Mouse (Mus musculus): ENCODE measurements around the gene Taf1d. TPM values are rescaled to one million over a fixed set of nuclear protein-coding genes. Genes with fewer than 3 reads are reported as not detected.

The Taf1d gene
- polyA plus RNA-seq (2012; fragmentation: generic; extraction: Trizol): 26.6 TPM

DNA sequence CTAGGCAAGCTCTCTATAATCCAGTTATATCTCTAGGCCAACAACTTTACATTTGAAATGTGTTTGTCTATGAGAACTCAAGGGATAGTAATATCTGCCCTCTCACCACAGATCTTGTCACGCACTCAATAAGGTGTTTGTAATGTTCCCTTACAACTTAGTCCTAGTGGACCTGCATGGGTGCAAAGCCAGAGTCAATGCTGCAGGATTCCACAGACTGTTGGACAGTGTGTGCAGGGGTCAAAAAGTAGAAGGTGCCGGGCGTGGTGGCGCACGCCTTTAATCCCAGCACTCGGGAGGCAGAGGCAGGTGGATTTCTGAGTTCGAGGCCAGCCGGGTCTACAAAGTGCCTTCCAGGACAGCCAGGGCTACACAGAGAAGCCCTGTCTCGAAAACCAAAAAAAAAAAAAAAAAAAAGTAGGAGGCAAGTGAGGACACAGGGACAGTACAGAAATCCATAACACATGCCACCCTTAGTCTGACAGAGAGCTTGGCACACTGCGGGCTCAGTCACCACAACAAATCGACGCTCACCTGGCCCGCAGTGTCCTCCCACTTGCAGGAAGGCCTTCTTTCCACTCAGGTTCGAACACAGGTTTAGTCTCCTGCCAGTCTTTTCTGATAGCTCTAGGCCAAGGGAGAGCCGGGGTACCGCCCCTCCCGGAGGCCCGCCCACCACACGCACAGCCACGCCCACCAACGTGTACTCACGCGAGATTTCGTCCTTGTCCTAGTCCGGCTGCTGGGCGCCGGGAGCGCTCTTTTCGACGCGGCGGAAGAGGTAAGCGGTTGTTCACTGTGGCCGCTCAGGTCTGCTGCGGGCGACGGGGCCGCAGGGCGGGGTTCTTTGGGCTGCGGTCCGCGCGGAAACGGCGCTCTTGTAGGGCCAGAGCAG lies at the start of gene Taf1d:
Gene Taf1d, plus strand, starts transcription at position 712 of the 895 bp plus-strand sequence.
- H3K79me2 ChIP-seq (ENCODE audit: control insufficient read depth, insufficient read depth): peaks cover 49% of the 10 kb centered on the region
- peak within 1 kb of the TSS; percentile 72 for H3K4me3 ChIP-seq
- TF ChIP-seq MYOD1 (IDR thresholded peaks at IDR 0.05; ENCODE audit: control insufficient read depth in 1 of 3, insufficient read length in 2 of 3, low read depth in 2 of 3) (no peak), TCF12 (IDR thresholded peaks at IDR 0.05; ENCODE audit: insufficient read depth, poor library complexity, severe bottlenecking) (no peak), REST (IDR thresholded peaks at IDR 0.05; ENCODE audit: insufficient read depth, insufficient read length) (no peak), POLR2AphosphoS2 (IDR thresholded peaks at IDR 0.05; ENCODE audit: insufficient read length, low read depth) (peak; percentile 93), MYOG (IDR thresholded peaks at IDR 0.05; ENCODE audit: control insufficient read depth in 1 of 3, insufficient read depth in 1 of 3, insufficient read length in 2 of 3, low read depth in 2 of 3) (peak in 1 of 3 experiments; percentile 19), SRF (IDR thresholded peaks at IDR 0.05; ENCODE audit: control insufficient read depth, insufficient read length, low read depth) (peak; percentile 30), E2F4 (IDR thresholded peaks at IDR 0.05; ENCODE audit: insufficient read depth) (no peak), POLR2A (IDR thresholded peaks at IDR 0.05; ENCODE audit: insufficient read length, low read depth) (peak; percentile 89)
- H3K4me2 ChIP-seq (ENCODE audit: low read depth): peak within 1 kb of the TSS; percentile 96
- H3K36me3 ChIP-seq (ENCODE audit: control insufficient read depth, insufficient read depth): peaks cover 33% of the 10 kb centered on the region
- H3K27me3 ChIP-seq (ENCODE audit: control insufficient read depth, insufficient read depth, insufficient read length): no peaks in the 10 kb centered on the region
- peak within 1 kb of the TSS; percentile 72 for H3ac ChIP-seq (ENCODE audit: control insufficient read depth, insufficient read length)

DNA sequence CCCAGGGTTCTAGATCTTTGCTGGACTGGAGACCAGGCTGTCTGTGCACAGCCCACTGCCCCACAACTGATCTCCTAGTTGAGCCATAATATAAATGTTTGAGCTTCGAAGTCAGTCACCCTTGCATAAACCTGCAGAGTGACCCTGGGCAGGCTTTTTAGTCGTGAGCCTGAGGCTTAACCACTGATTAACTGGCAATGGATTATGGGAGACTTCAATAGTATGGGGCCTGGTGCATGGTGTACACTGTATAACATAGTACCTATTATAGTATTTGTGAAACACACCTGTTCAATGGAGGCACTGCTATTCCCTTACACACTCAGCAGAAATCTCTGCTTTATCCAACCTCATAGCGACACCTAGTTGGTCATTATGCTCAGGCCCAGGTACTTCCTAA lies 49.8 kb upstream of the Taf1d start:
- H3ac ChIP-seq (ENCODE audit: control insufficient read depth, insufficient read length): no peak overlapping the region
- no peak overlapping the region for H3K4me2 ChIP-seq (ENCODE audit: low read depth)
- TF ChIP-seq CEBPB (IDR thresholded peaks at IDR 0.05; ENCODE audit: insufficient read depth, poor library complexity, severe bottlenecking) (no peak), E2F4 (IDR thresholded peaks at IDR 0.05; ENCODE audit: insufficient read depth) (no peak), TCF12 (IDR thresholded peaks at IDR 0.05; ENCODE audit: insufficient read depth, poor library complexity, severe bottlenecking) (no peak), MAX (IDR thresholded peaks at IDR 0.05; ENCODE audit: low read depth) (no peak), TCF3 (IDR thresholded peaks at IDR 0.05; ENCODE audit: insufficient read length, low read depth) (no peak), USF1 (IDR thresholded peaks at IDR 0.05; ENCODE audit: low read depth) (no peak), POLR2A (IDR thresholded peaks at IDR 0.05; ENCODE audit: insufficient read length, low read depth) (no peak), MYOG (IDR thresholded peaks at IDR 0.05; ENCODE audit: control insufficient read depth in 1 of 3, insufficient read depth in 1 of 3, insufficient read length in 2 of 3, low read depth in 2 of 3) (no peak), POLR2AphosphoS2 (IDR thresholded peaks at IDR 0.05; ENCODE audit: insufficient read length, low read depth) (no peak), MYOD1 (IDR thresholded peaks at IDR 0.05; ENCODE audit: control insufficient read depth in 1 of 3, insufficient read length in 2 of 3, low read depth in 2 of 3) (no peak), REST (IDR thresholded peaks at IDR 0.05; ENCODE audit: insufficient read depth, insufficient read length) (no peak), SRF (IDR thresholded peaks at IDR 0.05; ENCODE audit: control insufficient read depth, insufficient read length, low read depth) (no peak)
- no peaks in the 10 kb centered on the region for H3K79me2 ChIP-seq (ENCODE audit: control insufficient read depth, insufficient read depth)
- H3K4me3 ChIP-seq: no peak overlapping the region
- H3K36me3 ChIP-seq (ENCODE audit: control insufficient read depth, insufficient read depth): peaks cover 3% of the 10 kb centered on the region
- peaks cover 15% of the 10 kb centered on the region for H3K27me3 ChIP-seq (ENCODE audit: control insufficient read depth, insufficient read depth, insufficient read length)

DNA sequence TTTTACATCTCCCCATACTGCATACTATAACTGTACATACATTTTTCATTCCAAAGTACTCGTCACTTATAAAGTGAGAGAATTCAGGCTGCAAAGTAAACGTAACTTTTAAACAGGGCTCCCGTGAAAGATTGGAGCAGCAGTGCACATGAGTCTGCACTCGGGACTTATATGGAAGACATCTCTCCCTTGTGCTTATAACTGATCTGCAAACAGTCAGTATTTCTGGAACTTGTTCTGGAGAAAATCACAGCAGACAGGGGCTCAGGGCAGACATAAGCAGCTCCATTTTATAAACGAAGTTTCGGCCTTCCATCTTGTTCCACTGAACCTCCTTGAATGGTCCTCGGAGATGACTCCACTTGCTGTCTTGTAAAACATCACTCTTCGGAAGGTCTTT lies 44.0 kb upstream of the Taf1d start:
- Histone ChIP-seq H3K27me3 (ENCODE audit: control insufficient read depth, insufficient read depth, insufficient read length) (no peaks in the 10 kb centered on the region), H3K4me3 (no peak overlapping the region), H3K4me2 (ENCODE audit: low read depth) (no peak overlapping the region), H3K79me2 (ENCODE audit: control insufficient read depth, insufficient read depth) (no peaks in the 10 kb centered on the region), H3K36me3 (ENCODE audit: control insufficient read depth, insufficient read depth) (peaks cover 8% of the 10 kb centered on the region), H3ac (ENCODE audit: control insufficient read depth, insufficient read length) (no peak overlapping the region)
- no peak for TF ChIP-seq POLR2A (IDR thresholded peaks at IDR 0.05; ENCODE audit: insufficient read length, low read depth)
- no peak for TF ChIP-seq USF1 (IDR thresholded peaks at IDR 0.05; ENCODE audit: low read depth)
- no peak for TF ChIP-seq MAX (IDR thresholded peaks at IDR 0.05; ENCODE audit: low read depth)
- TF ChIP-seq CEBPB (IDR thresholded peaks at IDR 0.05; ENCODE audit: insufficient read depth, poor library complexity, severe bottlenecking): no peak
- TF ChIP-seq POLR2AphosphoS2 (IDR thresholded peaks at IDR 0.05; ENCODE audit: insufficient read length, low read depth): no peak
- TF ChIP-seq E2F4 (IDR thresholded peaks at IDR 0.05; ENCODE audit: insufficient read depth): no peak
- no peak for TF ChIP-seq TCF3 (IDR thresholded peaks at IDR 0.05; ENCODE audit: insufficient read length, low read depth)
- TF ChIP-seq SRF (IDR thresholded peaks at IDR 0.05; ENCODE audit: control insufficient read depth, insufficient read length, low read depth): no peak
- no peak for TF ChIP-seq TCF12 (IDR thresholded peaks at IDR 0.05; ENCODE audit: insufficient read depth, poor library complexity, severe bottlenecking)
- TF ChIP-seq MYOD1 (IDR thresholded peaks at IDR 0.05; ENCODE audit: control insufficient read depth in 1 of 3, insufficient read length in 2 of 3, low read depth in 2 of 3): no peak
- no peak for TF ChIP-seq REST (IDR thresholded peaks at IDR 0.05; ENCODE audit: insufficient read depth, insufficient read length)
- TF ChIP-seq MYOG (IDR thresholded peaks at IDR 0.05; ENCODE audit: control insufficient read depth in 1 of 3, insufficient read depth in 1 of 3, insufficient read length in 2 of 3, low read depth in 2 of 3): no peak

GRCm38 (mm10) chr9:15263487-15263886 lies 42.5 kb upstream of the Taf1d start:
- no peak for TF ChIP-seq MYOD1 (IDR thresholded peaks at IDR 0.05; ENCODE audit: control insufficient read depth in 1 of 3, insufficient read length in 2 of 3, low read depth in 2 of 3)
- TF ChIP-seq REST (IDR thresholded peaks at IDR 0.05; ENCODE audit: insufficient read depth, insufficient read length): no peak
- TF ChIP-seq USF1 (IDR thresholded peaks at IDR 0.05; ENCODE audit: low read depth): no peak
- no peak for TF ChIP-seq CEBPB (IDR thresholded peaks at IDR 0.05; ENCODE audit: insufficient read depth, poor library complexity, severe bottlenecking)
- TF ChIP-seq E2F4 (IDR thresholded peaks at IDR 0.05; ENCODE audit: insufficient read depth): no peak
- no peak for TF ChIP-seq TCF12 (IDR thresholded peaks at IDR 0.05; ENCODE audit: insufficient read depth, poor library complexity, severe bottlenecking)
- TF ChIP-seq MAX (IDR thresholded peaks at IDR 0.05; ENCODE audit: low read depth): no peak
- TF ChIP-seq SRF (IDR thresholded peaks at IDR 0.05; ENCODE audit: control insufficient read depth, insufficient read length, low read depth): no peak
- no peak for TF ChIP-seq MYOG (IDR thresholded peaks at IDR 0.05; ENCODE audit: control insufficient read depth in 1 of 3, insufficient read depth in 1 of 3, insufficient read length in 2 of 3, low read depth in 2 of 3)

More at GRCm38 (mm10) chr9:15263487-15263886, 42.5 kb upstream of the Taf1d start:
- Histone ChIP-seq H3K27me3 (ENCODE audit: control insufficient read depth, insufficient read depth, insufficient read length) (no peaks in the 10 kb centered on the region), H3K4me2 (ENCODE audit: low read depth) (no peak overlapping the region), H3ac (ENCODE audit: control insufficient read depth, insufficient read length) (no peak overlapping the region), H3K4me3 (no peak overlapping the region), H3K36me3 (ENCODE audit: control insufficient read depth, insufficient read depth) (peaks cover 19% of the 10 kb centered on the region), H3K79me2 (ENCODE audit: control insufficient read depth, insufficient read depth) (no peaks in the 10 kb centered on the region)

All from myocyte (in vitro differentiated cells).